ENCODE assay signal across 10 mouse cellular contexts in the genomic region with DNA sequence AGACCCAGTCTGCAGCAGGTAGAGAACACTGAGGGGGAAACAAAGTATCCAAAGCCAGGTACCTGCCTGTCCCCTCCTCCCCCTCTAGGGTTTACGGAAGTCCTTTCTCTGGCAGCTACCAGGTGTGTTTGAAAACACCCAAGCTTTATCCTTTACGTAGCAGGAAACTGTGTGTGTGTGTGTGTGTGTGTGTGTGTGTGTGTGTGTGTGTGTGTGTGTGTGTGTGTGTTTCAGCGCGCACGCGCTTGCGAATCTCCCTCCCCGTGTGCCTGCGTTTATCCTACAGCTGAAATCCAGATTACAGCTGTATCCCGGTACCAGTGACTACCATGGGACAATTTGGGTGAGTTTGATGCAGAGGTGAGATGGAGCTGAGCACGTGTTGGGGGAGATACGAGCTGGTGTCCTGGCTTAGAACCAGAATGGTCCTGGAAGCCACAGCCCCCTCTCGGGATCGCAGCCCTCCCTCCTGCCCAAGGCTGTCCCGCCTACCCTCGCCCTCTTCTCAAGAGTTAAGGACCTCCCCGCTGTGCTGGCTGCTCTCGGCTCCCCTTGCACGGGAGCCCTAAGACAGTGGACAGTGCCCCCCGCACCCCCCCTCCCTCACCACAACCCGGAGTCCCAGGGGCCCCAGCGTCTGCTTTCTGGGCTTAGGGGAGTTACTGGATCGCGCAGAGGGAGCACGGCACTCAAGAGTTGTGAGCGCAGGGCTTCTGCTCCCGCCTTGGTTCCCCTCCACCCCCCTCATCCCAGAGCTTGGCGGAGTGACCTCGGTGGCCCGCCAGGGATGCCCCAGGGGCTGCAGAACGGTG.
DNase-seq lines count a peak whose midpoint lies in the region; ATAC-seq and TF ChIP-seq lines count a peak whose summit lies in the region.
"Had no signal": no experiment of that assay in that cellular context is flagged by ENCODE, and none has a peak within 500 bp of the region (broad histone marks: within the 10 kb centered on the region; RNA-seq: fewer than 3 reads in every experiment).

No protein-coding gene starts in this region.

- WGBS in heart, embryonic 11.5 days (ENCODE audit: insufficient replicate concordance): 2% methylated on average over 31 of the region's 31 CpGs
- WGBS in lung, embryonic 16.5 days: 2% methylated on average over 31 of the region's 31 CpGs

- no peak overlapping the region for H3K27ac ChIP-seq in heart, embryonic 11.5 days (ENCODE audit: low read depth, low read length)
- H3K27ac ChIP-seq in lung, embryonic 16.5 days (ENCODE audit: low read length): no peak overlapping the region
- no peak overlapping the region for H3K27ac ChIP-seq in testis, adult 2 months (ENCODE audit: control insufficient read depth, insufficient read depth, low read depth, low read length)

- H3K4me3 ChIP-seq in heart, embryonic 11.5 days (ENCODE audit: low read depth, low read length): peak overlapping the region; percentile 41
- peak overlapping the region; percentile 48 for H3K4me3 ChIP-seq in lung, embryonic 16.5 days (ENCODE audit: low read length)
- H3K4me3 ChIP-seq in testis, adult 2 months (ENCODE audit: control insufficient read depth, low read depth, low read length): peak overlapping the region; percentile 19
- H3K4me3 ChIP-seq: megakaryocyte, embryonic 14.5 days had no signal

- H3K4me2 ChIP-seq in heart, embryonic 11.5 days: peak overlapping the region; percentile 87
- peak overlapping the region; percentile 75 for H3K4me2 ChIP-seq in lung, embryonic 16.5 days (ENCODE audit: low read depth, low read length)

- H3K36me3 ChIP-seq in heart, embryonic 11.5 days (ENCODE audit: control insufficient read depth, insufficient read depth, low read length): no peaks in the 10 kb centered on the region
- H3K36me3 ChIP-seq in lung, embryonic 16.5 days (ENCODE audit: control insufficient read depth, insufficient read depth, low read length): no peaks in the 10 kb centered on the region
- H3K36me3 ChIP-seq in testis, adult 2 months (ENCODE audit: control insufficient read depth, insufficient read depth, low read length): no peaks in the 10 kb centered on the region
- H3K36me3 ChIP-seq: G1E had no signal

- no peak for TF ChIP-seq CTCF in testis, adult 2 months (IDR thresholded peaks at IDR 0.05; ENCODE audit: control insufficient read depth, insufficient read depth, insufficient replicate concordance, low read depth, low read length)

- 0 out of 2 replicates have a peak overlapping the region, but pooled peaks have one; percentile 43 for H3K9ac ChIP-seq in heart, embryonic 11.5 days (ENCODE audit: low read depth, low read length)
- H3K9ac ChIP-seq in lung, embryonic 16.5 days (ENCODE audit: low read length): peak overlapping the region; percentile 51

- no peak for TF ChIP-seq POLR2A in testis, adult 2 months (IDR thresholded peaks at IDR 0.05; ENCODE audit: control insufficient read depth, low read depth, low read length)

- no peak for DNase-seq in heart, postnatal 4 days
- peak; percentile 27 for DNase-seq in ES-CJ7 (ENCODE audit: low read depth, low spot score)
- peak; percentile 31 for DNase-seq in forelimb bud, embryonic 11.5 days (ENCODE audit: low read depth, low spot score)
- no peak for DNase-seq in layer of hippocampus, adult 9-11 months
- DNase-seq in layer of hippocampus, adult 9-10 months (ENCODE audit: low spot score): no peak

- ATAC-seq in heart, embryonic 11.5 days (replicated peaks; ENCODE audit: insufficient number of reproducible peaks, low FRiP score, low TSS enrichment): peak; percentile 44; the same call in 1 of the 2 replicates
- peak; percentile 76 for ATAC-seq in lung, embryonic 16.5 days (ENCODE audit: low read depth)

- H3K4me1 ChIP-seq in heart, embryonic 11.5 days (ENCODE audit: control insufficient read depth, insufficient read depth, low read length): peaks cover 22% of the 10 kb centered on the region
- peaks cover 18% of the 10 kb centered on the region for H3K4me1 ChIP-seq in lung, embryonic 16.5 days (replicated peaks; ENCODE audit: control insufficient read depth, insufficient read depth, low read length)
- peaks cover 11% of the 10 kb centered on the region for H3K4me1 ChIP-seq in testis, adult 2 months (ENCODE audit: control insufficient read depth, insufficient read depth, low read length)

- no peaks in the 10 kb centered on the region for H3K9me3 ChIP-seq in heart, embryonic 11.5 days (replicated peaks; ENCODE audit: control insufficient read depth, low read length)
- H3K9me3 ChIP-seq in lung, embryonic 16.5 days (ENCODE audit: control insufficient read depth, low read length): no peaks in the 10 kb centered on the region

- H3K27me3 ChIP-seq in heart, embryonic 11.5 days (ENCODE audit: control insufficient read depth, insufficient read depth, low read length): peaks cover 5% of the 10 kb centered on the region; the same call in 1 of the 2 replicates
- no peaks in the 10 kb centered on the region for H3K27me3 ChIP-seq in lung, embryonic 16.5 days (ENCODE audit: control insufficient read depth, insufficient read depth, low read depth, low read length)
- H3K27me3 ChIP-seq in testis, adult 2 months (ENCODE audit: control insufficient read depth, insufficient read depth, low read length): no peaks in the 10 kb centered on the region

Comparison
In these comparisons a context has a peak if more than half of its experiments do, and no peak if none do; other contexts are left out.
1. DNase-seq: peak in ES-CJ7 (single experiment) and forelimb bud, embryonic 11.5 days (single experiment); none in heart, postnatal 4 days (single experiment), layer of hippocampus, adult 9-11 months (single experiment) and layer of hippocampus, adult 9-10 months (single experiment).
2. Peak in every context shown above with its lines, with median percentiles within 50 percentile points of each other: H3K4me3 ChIP-seq.